Mouse (Mus musculus): ENCODE results near the gene Kcnj9.

DNA sequence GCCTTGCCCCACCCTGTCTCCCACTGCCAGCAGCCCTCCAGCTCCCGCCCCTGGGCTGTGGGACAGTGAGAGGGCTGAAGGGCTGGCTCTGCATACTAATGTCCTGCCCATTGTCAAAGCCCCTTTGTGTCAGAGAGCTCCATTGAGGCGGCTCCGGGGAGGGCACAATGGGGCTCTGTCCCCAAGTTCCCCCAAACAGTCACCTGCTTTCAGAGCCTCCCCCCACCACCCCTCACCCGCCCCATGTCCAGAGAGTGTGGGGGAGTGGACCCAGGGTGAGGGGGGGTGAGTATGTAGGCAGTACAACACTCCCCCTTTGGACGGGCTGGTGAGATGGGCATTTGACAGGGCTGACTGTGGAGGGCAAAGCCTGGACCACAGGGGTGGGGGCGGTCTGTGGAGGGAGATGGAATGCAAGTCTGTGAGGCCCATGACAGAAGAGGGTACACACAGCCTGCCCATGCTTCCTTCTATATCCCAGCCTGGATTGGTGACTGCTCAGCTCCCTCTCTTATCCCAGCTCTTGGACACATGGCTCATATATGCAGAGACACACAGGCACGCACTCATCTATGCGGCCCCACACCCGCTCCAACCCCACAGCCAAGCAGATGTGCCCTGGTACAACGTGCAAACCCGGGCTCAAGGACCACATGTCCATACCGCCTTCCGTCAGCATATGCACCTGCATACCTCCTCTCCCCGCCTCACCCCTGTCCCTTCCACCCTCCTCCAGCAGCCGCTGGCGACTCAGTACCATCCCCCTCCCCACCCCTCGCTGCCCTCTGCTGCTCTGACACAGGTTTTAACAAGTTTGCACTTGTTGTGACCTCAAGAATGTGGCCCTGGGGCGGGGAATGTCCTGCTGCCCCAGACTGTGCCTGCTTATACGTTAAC lies 21.0 kb upstream of the Kcnj9 start:
- TF ChIP-seq CTCF (IDR thresholded peaks at IDR 0.05; ENCODE audit: borderline replicate concordance, control insufficient read depth, extremely low read depth, insufficient read depth, low read length, poor library complexity) = no peak
- no peak for TF ChIP-seq POLR2A (IDR thresholded peaks at IDR 0.05; ENCODE audit: control insufficient read depth, extremely low read depth, insufficient read depth, low read length, poor library complexity)
